Mouse (Mus musculus) cerebellum, adult 2 months (tissue): ENCODE measurements around the gene Tpcn1.

Experiments
- CTCF ChIP-seq: fragments of 200-500 bp; IDR thresholded peaks from 2 replicates; pipeline ENCODE4 v1.5.1; 2011; ENCODE audit warnings: low read depth, mild to moderate bottlenecking, control low read depth, low read length, moderate library complexity, borderline replicate concordance; ENCODE audit not compliant: insufficient read depth
- POLR2A ChIP-seq: fragments of 200-500 bp; IDR thresholded peaks from 2 replicates; pipeline ENCODE4 v1.6.1; 2011; ENCODE audit warnings: low read length, control low read depth, borderline replicate concordance; ENCODE audit not compliant: insufficient read depth

GRCm38 (mm10) chr5:120526311-120526710 is 62.2 kb downstream of the Tpcn1 start:
- TF ChIP-seq POLR2A (no peak), CTCF (no peak)
